Mouse (Mus musculus): ENCODE results near the gene Spock1.
A peak's percentile ranks its signal among the peaks of the same experiment; 100 is the strongest.

The Spock1 gene

DNA sequence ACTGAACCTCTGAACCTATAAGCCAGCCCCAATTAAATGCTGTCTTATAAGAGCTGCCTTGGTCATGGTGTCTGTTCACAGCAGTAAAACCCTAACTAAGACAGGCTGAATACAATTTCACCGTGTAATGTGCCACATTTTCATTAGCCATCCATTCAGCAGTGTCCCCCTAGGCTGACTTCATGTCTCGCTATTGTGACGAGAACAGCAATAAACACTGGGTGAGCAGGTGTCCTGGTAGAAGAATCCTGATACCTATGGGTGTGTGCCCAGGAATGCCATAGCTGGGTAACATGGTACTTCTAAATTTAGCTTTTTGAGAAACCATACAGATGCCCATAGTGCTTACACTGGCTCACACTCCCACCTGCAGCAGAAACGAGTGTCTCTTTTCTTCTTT is 500.5 kb downstream of the Spock1 start:
- no peak for TF ChIP-seq CTCF (conservative IDR thresholded peaks at IDR 0.05; ENCODE audit: low read length)
- no peak for TF ChIP-seq NANOG (IDR thresholded peaks at IDR 0.05; ENCODE audit: borderline replicate concordance, low read length)
- no peak for TF ChIP-seq POU5F1 (IDR thresholded peaks at IDR 0.05; ENCODE audit: borderline replicate concordance, low read length)
- no peaks in the 10 kb centered on the region for H3K4me1 ChIP-seq (replicated peaks; ENCODE audit: low read depth, low read length)
- no peak overlapping the region for H3K4me3 ChIP-seq (replicated peaks; ENCODE audit: low read length)
- H3K27me3 ChIP-seq (ENCODE audit: insufficient read depth, low read length): no peaks in the 10 kb centered on the region
- no peaks in the 10 kb centered on the region for H3K9me3 ChIP-seq (ENCODE audit: low read length)
- no peaks in the 10 kb centered on the region for H3K36me3 ChIP-seq (ENCODE audit: insufficient read depth, low read length)

DNA sequence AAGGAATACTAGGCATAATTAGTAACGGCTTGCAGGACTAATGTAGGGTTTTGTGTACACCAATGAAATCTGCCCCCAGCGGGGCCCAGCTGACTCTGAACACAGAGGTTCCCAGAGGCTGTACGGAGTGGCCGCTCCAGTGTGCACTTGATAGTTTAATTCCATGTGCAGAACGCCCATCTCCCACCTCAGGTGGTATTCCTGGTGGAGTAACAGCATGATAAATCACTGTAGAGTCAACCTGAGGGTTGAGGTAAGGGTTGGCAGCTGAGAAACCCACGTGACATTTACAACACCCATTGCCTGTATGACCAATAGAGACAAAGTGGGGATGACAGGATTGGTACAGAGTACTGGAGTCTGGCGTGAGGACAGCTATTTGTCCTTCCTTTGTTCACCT is 505.7 kb downstream of the Spock1 start:
- Histone ChIP-seq H3K9me3 (ENCODE audit: low read length) (no peaks in the 10 kb centered on the region), H3K36me3 (ENCODE audit: insufficient read depth, low read length) (no peaks in the 10 kb centered on the region), H3K4me3 (replicated peaks; ENCODE audit: low read length) (no peak overlapping the region), H3K4me1 (replicated peaks; ENCODE audit: low read depth, low read length) (peaks cover 2% of the 10 kb centered on the region; the same call in 1 of the 2 replicates), H3K27me3 (ENCODE audit: insufficient read depth, low read length) (no peaks in the 10 kb centered on the region)
- TF ChIP-seq POU5F1 (IDR thresholded peaks at IDR 0.05; ENCODE audit: borderline replicate concordance, low read length) (no peak), CTCF (conservative IDR thresholded peaks at IDR 0.05; ENCODE audit: low read length) (no peak), NANOG (IDR thresholded peaks at IDR 0.05; ENCODE audit: borderline replicate concordance, low read length) (no peak)

DNA sequence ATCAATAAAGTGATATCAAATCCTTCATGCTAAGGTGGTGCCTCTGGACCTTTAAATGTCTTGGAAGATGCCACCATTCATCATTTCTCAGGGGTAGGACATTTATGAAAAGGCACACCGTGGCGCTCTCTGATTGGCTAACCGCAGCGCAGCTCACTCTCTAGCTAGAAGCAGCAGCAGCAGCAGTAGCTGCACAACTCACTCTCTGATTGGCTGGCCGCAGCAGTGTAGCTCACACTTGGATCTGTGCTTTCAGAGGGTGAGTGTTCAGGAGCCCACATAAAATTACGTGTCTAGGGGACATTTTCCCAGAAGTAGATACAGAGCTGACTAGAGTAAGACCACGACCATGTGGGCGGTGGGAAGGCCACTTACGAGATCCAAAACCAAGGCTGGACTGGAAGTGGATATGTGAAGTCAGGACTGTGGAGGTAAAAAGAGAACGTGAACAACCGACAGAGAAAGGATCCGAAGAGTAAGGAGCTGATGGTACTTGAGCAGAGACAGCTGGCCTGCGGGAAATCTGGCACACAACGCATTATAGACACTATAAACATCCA is 535.9 kb downstream of the Spock1 start:
- H3K9me3 ChIP-seq (ENCODE audit: low read length): no peaks in the 10 kb centered on the region
- peak overlapping the region; percentile 65 for H3K4me3 ChIP-seq (replicated peaks; ENCODE audit: low read length)
- H3K27me3 ChIP-seq (ENCODE audit: insufficient read depth, low read length): peaks cover 2% of the 10 kb centered on the region; the same call in 1 of the 2 replicates
- TF ChIP-seq POU5F1 (IDR thresholded peaks at IDR 0.05; ENCODE audit: borderline replicate concordance, low read length) (no peak), CTCF (conservative IDR thresholded peaks at IDR 0.05; ENCODE audit: low read length) (no peak), NANOG (IDR thresholded peaks at IDR 0.05; ENCODE audit: borderline replicate concordance, low read length) (no peak)
- no peaks in the 10 kb centered on the region for H3K36me3 ChIP-seq (ENCODE audit: insufficient read depth, low read length)
- H3K4me1 ChIP-seq (replicated peaks; ENCODE audit: low read depth, low read length): peaks cover 48% of the 10 kb centered on the region
